Mouse (Mus musculus): Measurements from ENCODE around the gene Elp1.

Gene Elp1

GRCm38 (mm10) chr4:56716801-56717200 is 85.3 kb downstream of the Elp1 start:
- no peak for DNase-seq (ENCODE audit: low read depth in 2 of 2, low spot score in 2 of 2)

DNA sequence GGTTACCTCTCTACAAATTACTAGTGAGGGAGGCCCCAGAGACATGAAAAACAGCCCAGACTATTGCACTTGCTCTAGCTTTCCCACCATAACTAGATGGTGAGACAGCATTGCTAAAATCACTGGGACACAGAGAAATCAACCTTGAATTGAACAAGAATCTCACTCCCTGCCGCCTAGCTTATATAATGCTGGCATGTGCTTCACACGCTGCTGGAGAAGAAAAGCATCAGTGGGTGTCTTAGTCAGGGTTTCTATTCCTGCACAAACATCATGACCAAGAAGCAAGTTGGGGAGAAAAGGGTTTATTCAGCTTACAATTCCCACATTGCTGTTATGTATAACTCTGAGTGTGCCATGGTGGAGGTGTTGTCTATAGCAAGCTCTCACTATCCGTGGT is 89.0 kb downstream of the Elp1 start:
- no peak for DNase-seq (ENCODE audit: low read depth in 2 of 2, low spot score in 2 of 2)

DNA sequence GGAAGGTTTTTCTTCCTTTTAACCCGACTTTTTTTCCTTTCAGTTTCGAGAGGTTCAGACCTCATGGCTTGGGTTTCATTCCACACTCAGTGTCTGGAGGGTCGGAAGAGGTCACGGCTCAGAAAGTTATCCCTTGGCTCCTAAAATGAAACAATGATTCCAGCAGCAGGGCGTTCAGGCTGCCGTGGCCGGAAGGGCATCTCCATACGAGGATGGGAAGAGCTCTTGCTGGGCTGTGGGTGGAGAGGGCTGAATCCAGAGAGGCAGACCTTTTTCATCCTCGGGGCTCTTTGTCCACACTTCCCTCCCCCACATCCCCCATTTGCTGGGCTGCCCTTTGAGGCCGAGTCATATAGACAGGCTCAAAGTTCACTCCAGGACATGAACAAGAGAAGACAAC is 99.9 kb downstream of the Elp1 start:
- no peak for DNase-seq (ENCODE audit: low read depth in 2 of 2, low spot score in 2 of 2)

Measured in CD8-positive naive resting alpha-beta T cell, adult 2 months (primary cell).